Mouse (Mus musculus): ENCODE measurements at regions not wholly inside any gene's neighbourhood (a gene's known extent, or its start where the extent isn't known, plus 50 kb on each side); places are given as distances from the start of the nearest gene placed in this dataset.

DNA sequence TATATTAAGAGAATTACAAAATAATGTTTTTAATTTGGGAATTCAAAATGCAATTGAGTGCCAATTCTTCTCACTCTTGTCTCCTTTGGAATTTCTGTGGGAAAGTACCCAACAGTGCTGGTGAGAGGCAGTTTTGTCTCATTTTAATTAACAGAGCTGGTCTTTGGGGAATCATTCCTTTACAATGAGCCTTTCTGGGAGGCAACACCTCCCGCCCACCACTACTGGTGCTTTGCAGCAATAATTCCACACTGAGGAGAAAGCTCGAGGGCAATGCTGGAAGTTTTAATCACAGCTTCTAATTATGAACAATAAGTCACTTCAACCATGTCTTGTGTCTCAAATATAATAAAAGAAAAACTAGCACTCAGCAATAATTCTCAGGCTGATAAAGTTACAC is 109.8 kb upstream of the Adcy2 start:
- no peak for TF ChIP-seq POLR2A (IDR thresholded peaks at IDR 0.05; ENCODE audit: extremely low read depth, insufficient read depth, low read length)
- TF ChIP-seq CTCF (IDR thresholded peaks at IDR 0.05; ENCODE audit: low read depth, low read length) = no peak
